Mouse (Mus musculus): ENCODE results near the gene Rbm7. TPM values are rescaled to one million over a fixed set of nuclear protein-coding genes. Genes with fewer than 3 reads are reported as not detected.
"Not testable (repeated sequence)": the region's sequence is repeated elsewhere in the genome, so short reads cannot be mapped to it uniquely, and the experiment has no call there.

Gene Rbm7
- polyA plus RNA-seq, 1 experiment from 2014 or later = 110 TPM

DNA sequence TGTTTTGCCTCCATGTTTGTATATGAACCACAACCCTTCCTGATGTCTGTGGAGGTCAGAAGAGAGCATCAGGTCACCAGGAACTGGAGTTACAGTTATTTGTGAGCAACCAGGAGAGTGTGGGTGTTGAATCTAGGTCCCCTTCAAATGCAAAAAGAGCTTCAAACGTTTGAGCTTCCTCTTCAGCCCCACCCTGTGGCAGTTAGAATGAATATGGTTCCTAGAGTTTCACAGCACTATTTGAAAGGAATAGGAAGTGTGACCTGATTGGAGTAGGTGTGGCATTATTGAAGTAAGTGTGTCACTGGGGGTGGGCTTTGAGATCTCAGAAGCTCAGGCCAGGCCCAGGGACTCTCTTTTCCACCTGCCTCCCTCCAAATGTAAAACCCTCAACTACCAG is 30.5 kb upstream of the Rbm7 start:
- Histone ChIP-seq H3K4me3 (ENCODE audit: low read length) (no peak overlapping the region), H3K4me1 (ENCODE audit: control insufficient read depth, insufficient read depth, low read length) (no peaks in the 10 kb centered on the region), H3K27me3 (replicated peaks; ENCODE audit: control insufficient read depth, insufficient read depth, low read length) (no peaks in the 10 kb centered on the region), H3K9ac (ENCODE audit: low read depth, low read length) (no peak overlapping the region), H3K4me2 (ENCODE audit: low read depth, low read length) (no peak overlapping the region), H3K36me3 (ENCODE audit: control insufficient read depth, insufficient read depth, low read length) (no peaks in the 10 kb centered on the region), H3K9me3 (ENCODE audit: control insufficient read depth, low read length) (no peaks in the 10 kb centered on the region), H3K27ac (ENCODE audit: low read length) (no peak overlapping the region)
- ATAC-seq = no peak
- 16% methylated on average over 1 of the region's 1 CpGs for WGBS

GRCm38 (mm10) chr9:48520405-48520804 is 25.3 kb upstream of the Rbm7 start:
- not testable (repeated sequence) for H3K36me3 ChIP-seq (ENCODE audit: control insufficient read depth, insufficient read depth, low read length); H3K9me3 ChIP-seq (ENCODE audit: control insufficient read depth, low read length); H3K27ac ChIP-seq (ENCODE audit: low read length); H3K9ac ChIP-seq (ENCODE audit: low read depth, low read length); ATAC-seq; H3K4me2 ChIP-seq (ENCODE audit: low read depth, low read length); H3K4me1 ChIP-seq (ENCODE audit: control insufficient read depth, insufficient read depth, low read length); H3K4me3 ChIP-seq (ENCODE audit: low read length); H3K27me3 ChIP-seq (replicated peaks; ENCODE audit: control insufficient read depth, insufficient read depth, low read length)
- no CpG with 5 or more reads among the region's 7 CpGs for WGBS

GRCm38 (mm10) chr9:48517372-48518130 is 22.5 kb upstream of the Rbm7 start:
- no peak for ATAC-seq
- Histone ChIP-seq H3K9ac (ENCODE audit: low read depth, low read length) (no peak overlapping the region), H3K4me2 (ENCODE audit: low read depth, low read length) (no peak overlapping the region), H3K27ac (ENCODE audit: low read length) (no peak overlapping the region), H3K36me3 (ENCODE audit: control insufficient read depth, insufficient read depth, low read length) (no peaks in the 10 kb centered on the region), H3K27me3 (replicated peaks; ENCODE audit: control insufficient read depth, insufficient read depth, low read length) (no peaks in the 10 kb centered on the region), H3K4me3 (ENCODE audit: low read length) (no peak overlapping the region), H3K9me3 (ENCODE audit: control insufficient read depth, low read length) (no peaks in the 10 kb centered on the region), H3K4me1 (ENCODE audit: control insufficient read depth, insufficient read depth, low read length) (no peaks in the 10 kb centered on the region)
- 69% methylated on average over 19 of the region's 19 CpGs for WGBS

DNA sequence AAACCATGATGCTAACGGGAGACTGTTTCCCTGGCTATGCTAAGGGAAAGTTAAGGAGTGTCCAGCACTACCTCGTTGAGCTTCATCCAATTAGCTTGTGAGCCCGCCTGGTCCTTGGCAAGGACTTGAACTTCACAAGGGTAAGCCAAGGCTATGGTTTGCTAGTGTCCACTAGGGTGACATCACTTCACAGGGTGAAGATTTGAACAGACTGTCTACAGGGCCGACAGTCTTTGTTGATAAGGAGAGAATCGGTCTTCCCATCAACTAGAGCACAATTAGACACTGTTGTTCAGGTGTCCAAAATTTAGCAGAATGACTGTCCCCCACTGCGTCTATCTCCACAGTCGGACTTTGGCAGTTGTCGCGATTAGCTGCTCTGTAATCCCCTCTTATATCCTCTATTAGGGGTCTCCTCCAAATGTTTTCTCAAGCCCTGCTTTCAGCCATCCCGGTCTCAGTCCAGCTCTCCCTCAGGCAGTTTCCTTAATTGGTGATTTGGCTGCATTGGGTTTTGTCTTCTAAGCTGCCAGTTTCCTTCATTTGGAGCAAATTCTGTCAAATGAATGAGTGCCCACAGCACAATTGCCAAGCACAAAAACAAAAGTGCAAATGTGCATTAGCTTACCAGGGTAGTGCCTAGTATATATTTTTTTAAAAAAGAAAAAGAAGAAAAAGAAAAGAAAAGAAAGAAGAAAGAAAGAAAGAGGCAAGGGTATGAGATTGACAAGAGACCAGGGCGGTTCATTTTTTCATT is 21.7 kb upstream of the Rbm7 start:
- no peak overlapping the region for H3K4me3 ChIP-seq (ENCODE audit: low read length)
- H3K9ac ChIP-seq (ENCODE audit: low read depth, low read length) = no peak overlapping the region
- H3K27me3 ChIP-seq (replicated peaks; ENCODE audit: control insufficient read depth, insufficient read depth, low read length) = no peaks in the 10 kb centered on the region
- no peak for ATAC-seq
- H3K36me3 ChIP-seq (ENCODE audit: control insufficient read depth, insufficient read depth, low read length) = no peaks in the 10 kb centered on the region
- WGBS = 82% methylated on average over 11 of the region's 11 CpGs
- no peaks in the 10 kb centered on the region for H3K9me3 ChIP-seq (ENCODE audit: control insufficient read depth, low read length)
- H3K4me1 ChIP-seq (ENCODE audit: control insufficient read depth, insufficient read depth, low read length) = no peaks in the 10 kb centered on the region
- H3K27ac ChIP-seq (ENCODE audit: low read length) = no peak overlapping the region
- H3K4me2 ChIP-seq (ENCODE audit: low read depth, low read length) = no peak overlapping the region

DNA sequence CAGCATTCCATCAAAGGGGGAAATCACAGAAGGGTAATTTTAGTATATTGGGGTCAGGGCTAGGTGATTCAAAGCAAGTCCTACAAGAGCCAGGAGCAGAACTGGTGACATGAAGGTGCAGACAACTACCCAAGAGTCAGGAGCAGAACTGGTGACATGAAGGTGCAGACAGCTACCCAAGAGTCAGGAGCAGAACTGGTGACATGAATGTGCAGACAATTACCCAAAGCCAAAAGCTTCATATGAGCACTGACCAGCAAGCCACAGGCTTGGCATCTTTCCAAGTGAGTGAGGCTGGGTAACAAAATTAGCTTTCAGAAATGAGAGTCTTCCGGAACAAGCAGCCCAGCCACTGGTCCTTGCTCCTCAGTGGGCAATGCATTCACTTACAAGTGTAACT is 20.2 kb upstream of the Rbm7 start:
- Histone ChIP-seq H3K27me3 (replicated peaks; ENCODE audit: control insufficient read depth, insufficient read depth, low read length) (no peaks in the 10 kb centered on the region), H3K36me3 (ENCODE audit: control insufficient read depth, insufficient read depth, low read length) (no peaks in the 10 kb centered on the region), H3K4me1 (ENCODE audit: control insufficient read depth, insufficient read depth, low read length) (no peaks in the 10 kb centered on the region), H3K4me2 (ENCODE audit: low read depth, low read length) (no peak overlapping the region), H3K9me3 (ENCODE audit: control insufficient read depth, low read length) (no peaks in the 10 kb centered on the region), H3K9ac (ENCODE audit: low read depth, low read length) (no peak overlapping the region), H3K27ac (ENCODE audit: low read length) (no peak overlapping the region), H3K4me3 (ENCODE audit: low read length) (no peak overlapping the region)
- WGBS = 40% methylated on average over 1 of the region's 1 CpGs
- ATAC-seq = no peak

GRCm38 (mm10) chr9:48510134-48510533 is 15.0 kb upstream of the Rbm7 start:
- no peak for ATAC-seq
- Histone ChIP-seq H3K4me1 (ENCODE audit: control insufficient read depth, insufficient read depth, low read length) (no peaks in the 10 kb centered on the region), H3K36me3 (ENCODE audit: control insufficient read depth, insufficient read depth, low read length) (no peaks in the 10 kb centered on the region), H3K4me3 (ENCODE audit: low read length) (no peak overlapping the region), H3K9me3 (ENCODE audit: control insufficient read depth, low read length) (no peaks in the 10 kb centered on the region), H3K9ac (ENCODE audit: low read depth, low read length) (no peak overlapping the region), H3K27me3 (replicated peaks; ENCODE audit: control insufficient read depth, insufficient read depth, low read length) (no peaks in the 10 kb centered on the region), H3K4me2 (ENCODE audit: low read depth, low read length) (no peak overlapping the region), H3K27ac (ENCODE audit: low read length) (no peak overlapping the region)
- WGBS = 84% methylated on average over 5 of the region's 5 CpGs

DNA sequence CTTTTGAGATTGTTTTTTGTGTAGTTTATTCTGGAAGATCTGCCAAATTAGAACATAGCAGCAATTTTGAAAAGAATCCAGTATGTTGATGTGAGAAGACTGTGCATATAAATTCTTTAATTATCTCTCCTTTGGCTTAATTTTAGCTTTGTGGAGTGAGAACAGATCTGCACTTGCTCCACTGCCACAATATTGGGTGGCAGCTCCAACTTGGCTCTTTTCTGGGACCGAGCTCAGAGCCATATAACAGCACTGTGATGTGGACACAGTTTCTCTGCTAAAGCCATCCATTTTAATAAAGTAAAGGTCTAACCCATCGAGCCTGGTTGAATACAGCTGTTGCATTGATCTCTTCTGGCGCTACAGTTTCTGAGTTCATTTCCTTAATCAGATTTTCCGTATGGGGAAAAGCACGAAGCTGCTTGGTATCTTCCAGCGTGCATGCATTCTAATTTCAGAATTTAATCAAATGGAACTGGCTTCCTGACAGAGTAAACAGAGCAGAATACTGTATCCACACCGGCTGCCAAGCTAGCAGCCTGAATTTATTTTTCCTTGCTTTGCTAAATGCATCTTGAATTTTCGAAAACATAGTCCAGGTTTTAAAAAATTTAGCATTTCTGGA is 9.8 kb upstream of the Rbm7 start:
- no peaks in the 10 kb centered on the region for H3K9me3 ChIP-seq (ENCODE audit: control insufficient read depth, low read length)
- H3K4me2 ChIP-seq (ENCODE audit: low read depth, low read length) = no peak overlapping the region
- H3K27me3 ChIP-seq (replicated peaks; ENCODE audit: control insufficient read depth, insufficient read depth, low read length) = no peaks in the 10 kb centered on the region
- no peak overlapping the region for H3K9ac ChIP-seq (ENCODE audit: low read depth, low read length)
- H3K4me1 ChIP-seq (ENCODE audit: control insufficient read depth, insufficient read depth, low read length) = no peaks in the 10 kb centered on the region
- H3K36me3 ChIP-seq (ENCODE audit: control insufficient read depth, insufficient read depth, low read length) = no peaks in the 10 kb centered on the region
- WGBS = 70% methylated on average over 8 of the region's 8 CpGs
- no peak overlapping the region for H3K27ac ChIP-seq (ENCODE audit: low read length)
- ATAC-seq = no peak
- H3K4me3 ChIP-seq (ENCODE audit: low read length) = no peak overlapping the region

GRCm38 (mm10) chr9:48503001-48503400 is 7.9 kb upstream of the Rbm7 start:
- no peak overlapping the region for H3K4me3 ChIP-seq (ENCODE audit: low read length)
- H3K27me3 ChIP-seq (replicated peaks; ENCODE audit: control insufficient read depth, insufficient read depth, low read length) = no peaks in the 10 kb centered on the region
- no peaks in the 10 kb centered on the region for H3K9me3 ChIP-seq (ENCODE audit: control insufficient read depth, low read length)
- H3K27ac ChIP-seq (ENCODE audit: low read length) = no peak overlapping the region
- no peak for ATAC-seq
- 63% methylated on average over 2 of the region's 2 CpGs for WGBS
- H3K36me3 ChIP-seq (ENCODE audit: control insufficient read depth, insufficient read depth, low read length) = no peaks in the 10 kb centered on the region
- no peak overlapping the region for H3K9ac ChIP-seq (ENCODE audit: low read depth, low read length)
- no peak overlapping the region for H3K4me2 ChIP-seq (ENCODE audit: low read depth, low read length)
- no peaks in the 10 kb centered on the region for H3K4me1 ChIP-seq (ENCODE audit: control insufficient read depth, insufficient read depth, low read length)

DNA sequence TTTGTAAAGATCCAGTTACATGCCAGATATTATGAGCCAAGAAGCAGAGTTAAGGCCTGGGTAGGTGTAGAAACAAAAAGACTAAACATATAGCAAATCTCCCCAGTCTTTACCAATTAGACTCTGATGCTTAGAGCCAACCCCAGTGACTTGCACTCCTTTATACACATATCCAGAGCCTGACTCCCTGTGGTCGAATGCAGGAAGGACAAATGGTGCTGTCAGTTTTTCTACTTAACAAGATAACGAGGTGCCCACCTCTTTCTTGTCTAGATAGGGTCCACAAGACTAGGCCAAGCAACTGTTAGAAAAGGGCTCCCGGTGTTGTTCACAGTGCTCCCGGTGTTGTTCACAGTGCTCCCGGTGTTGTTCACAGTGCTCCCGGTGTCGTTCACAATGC is 6.1 kb upstream of the Rbm7 start:
- Histone ChIP-seq H3K4me3 (ENCODE audit: low read length) (no peak overlapping the region), H3K9ac (ENCODE audit: low read depth, low read length) (no peak overlapping the region), H3K4me1 (ENCODE audit: control insufficient read depth, insufficient read depth, low read length) (no peaks in the 10 kb centered on the region), H3K9me3 (ENCODE audit: control insufficient read depth, low read length) (no peaks in the 10 kb centered on the region), H3K27me3 (replicated peaks; ENCODE audit: control insufficient read depth, insufficient read depth, low read length) (no peaks in the 10 kb centered on the region), H3K27ac (ENCODE audit: low read length) (no peak overlapping the region), H3K4me2 (ENCODE audit: low read depth, low read length) (no peak overlapping the region), H3K36me3 (ENCODE audit: control insufficient read depth, insufficient read depth, low read length) (no peaks in the 10 kb centered on the region)
- ATAC-seq = no peak
- WGBS = 81% methylated on average over 7 of the region's 7 CpGs

Measured in intestine, embryonic 16.5 days (tissue).